Mouse (Mus musculus) R1 (cell line): ENCODE data around the gene Isoc2b.
"Not testable (repeated sequence)": the region's sequence is repeated elsewhere in the genome, so short reads cannot be mapped to it uniquely, and the experiment has no call there.

Source experiments
- DNase-seq: peaks from one replicate; pipeline ENCODE4 v3.0.0-alpha.2; 2018; ENCODE audit warnings: low read depth, low spot score

Gene Isoc2b

DNA sequence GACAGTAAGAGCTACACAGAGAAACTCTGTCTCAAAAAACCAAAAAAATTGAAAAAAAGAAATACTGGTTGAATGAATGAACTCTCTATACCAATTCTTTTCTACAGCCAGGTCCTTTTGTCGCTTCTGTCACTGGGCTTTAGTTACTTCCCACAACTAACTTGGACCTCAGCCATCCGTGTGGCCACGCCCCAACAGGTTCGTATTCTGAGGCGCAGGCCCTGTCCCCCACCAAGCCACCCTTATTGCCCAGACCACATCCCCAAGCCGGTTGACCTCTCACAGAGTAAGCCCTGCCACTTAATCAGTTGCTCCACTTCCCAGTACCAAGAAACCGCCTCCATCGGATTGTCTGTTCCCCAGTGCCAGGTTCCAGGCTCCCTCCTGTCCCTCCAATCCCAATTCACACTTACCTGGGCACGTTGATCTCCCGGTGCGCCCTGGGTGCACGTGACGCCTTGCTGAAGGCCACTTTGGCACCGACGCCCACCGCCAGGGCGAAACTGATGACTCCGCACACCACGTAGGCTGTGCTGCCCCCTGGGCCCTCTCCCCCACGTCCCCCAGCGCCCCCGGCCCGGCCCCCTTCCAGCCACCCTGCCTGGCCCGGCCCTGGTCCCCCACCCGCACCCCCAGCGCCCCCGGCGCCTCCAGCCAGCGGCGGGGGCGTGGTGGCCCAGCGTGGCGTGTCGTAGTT lies 34.3 kb downstream of the Isoc2b start:
- peak; percentile 67 for DNase-seq

DNA sequence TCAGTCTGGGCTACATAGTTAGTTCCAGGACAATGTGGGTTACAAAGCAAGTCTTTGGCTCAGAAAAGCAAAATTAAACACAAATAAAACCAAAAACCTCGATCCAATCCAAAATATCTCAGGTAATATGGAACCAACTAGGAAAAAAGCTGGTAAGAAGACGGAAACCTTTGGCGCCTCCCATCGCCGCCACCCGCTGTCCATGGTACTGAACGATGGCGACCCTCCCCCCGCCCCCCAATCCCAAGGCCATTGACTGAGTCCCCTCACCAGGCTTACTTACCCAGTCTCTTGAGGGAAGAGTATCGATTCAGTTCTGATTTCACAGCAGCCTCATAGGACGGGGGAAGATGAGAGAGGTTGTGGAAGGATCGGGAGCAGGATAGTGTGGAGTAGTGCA lies 39.6 kb downstream of the Isoc2b start:
- DNase-seq: no peak

DNA sequence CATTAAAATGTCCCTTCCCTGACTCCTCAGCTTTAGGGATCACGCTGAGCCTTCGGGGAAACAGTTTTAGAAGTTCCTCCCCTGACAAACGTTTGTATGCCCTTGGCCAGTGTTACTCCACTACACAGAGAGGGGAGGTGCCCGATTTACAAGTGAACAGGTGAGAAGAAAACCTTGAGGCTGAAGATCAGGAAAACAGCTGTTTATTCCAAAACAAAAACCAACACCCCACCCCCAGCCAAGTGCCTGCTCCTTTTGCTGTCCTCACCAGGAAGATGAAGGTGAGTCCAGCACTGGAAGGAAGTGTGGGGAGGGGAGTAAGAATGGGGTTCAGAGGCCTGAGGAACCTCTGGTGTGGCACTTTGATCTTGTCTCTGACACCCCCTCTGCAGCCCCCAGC lies 44.7 kb downstream of the Isoc2b start:
- DNase-seq: peak; percentile 96

DNA sequence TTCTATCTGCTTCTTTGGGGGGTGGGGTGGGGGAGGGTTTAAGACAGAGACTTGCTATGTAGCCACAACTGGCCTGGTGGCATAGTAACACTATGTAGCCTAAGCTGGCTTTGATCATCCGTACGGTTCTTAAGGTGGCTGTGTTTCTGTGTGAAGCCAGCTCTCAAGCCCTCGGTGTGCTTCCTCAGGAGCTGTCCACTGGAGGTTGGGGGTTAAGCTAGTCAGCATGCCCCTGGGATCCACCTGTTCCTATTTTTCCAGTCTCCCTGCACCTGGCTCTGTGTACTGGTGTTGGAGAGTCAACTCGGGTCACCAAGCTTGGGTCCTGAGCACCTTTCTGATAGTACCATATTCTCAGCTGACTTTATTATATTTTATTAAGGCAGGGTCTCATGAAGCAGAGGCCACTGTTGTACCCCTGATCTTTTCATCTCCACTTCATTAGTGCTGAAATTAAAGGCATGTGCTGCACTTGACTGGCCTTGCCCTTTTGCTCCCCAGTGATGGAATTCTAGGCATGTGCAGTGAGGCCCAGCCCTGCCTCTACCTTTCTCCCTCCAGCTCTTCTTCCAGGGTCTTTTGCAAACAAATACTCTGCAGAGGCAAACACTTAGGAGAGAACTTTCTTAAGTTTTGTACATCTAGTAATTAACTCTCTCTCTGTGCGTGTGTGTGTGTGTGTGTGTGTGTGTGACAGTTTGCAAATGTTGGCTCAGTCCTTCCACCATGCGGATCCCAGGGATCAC lies 47.7 kb downstream of the Isoc2b start:
- DNase-seq: peak; percentile 93

DNA sequence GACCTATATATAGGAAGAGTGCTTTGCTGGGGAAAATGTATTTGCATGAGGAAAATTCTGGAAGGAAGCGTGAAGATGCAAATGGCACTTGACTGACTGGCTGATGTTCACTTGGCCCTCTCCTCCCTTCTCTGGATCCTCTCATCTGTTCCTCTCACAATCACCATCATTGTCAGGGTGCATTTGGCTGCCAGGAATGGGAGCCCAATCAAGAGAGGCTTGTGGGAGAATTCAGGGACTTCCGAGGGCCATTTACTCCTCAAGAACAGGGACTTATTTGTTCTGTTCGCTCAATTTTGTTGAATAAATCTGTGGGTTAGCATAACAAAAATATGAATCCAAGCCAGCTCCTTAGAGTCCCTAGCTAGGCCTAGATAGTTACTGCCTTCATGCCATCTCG lies 48.4 kb downstream of the Isoc2b start:
- DNase-seq: no peak

DNA sequence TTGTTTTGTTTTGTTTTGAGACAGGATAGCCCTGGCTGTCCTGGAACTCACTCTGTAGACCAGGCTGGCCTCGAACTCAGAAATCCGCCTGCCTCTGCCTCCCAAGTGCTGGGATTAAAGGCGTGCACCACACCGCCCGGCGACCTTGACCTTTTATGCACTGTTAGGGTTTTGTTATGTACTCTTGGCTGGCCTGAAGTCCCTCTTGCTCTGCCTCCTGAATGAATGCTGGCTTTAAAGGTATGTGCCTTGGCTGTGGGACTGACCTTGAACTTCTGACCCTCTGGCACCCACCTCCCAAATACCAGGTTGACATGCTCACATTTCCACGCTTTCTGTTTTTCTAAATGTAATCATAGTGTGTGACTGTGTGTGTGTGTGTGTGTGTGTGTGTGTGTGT lies 49.1 kb downstream of the Isoc2b start:
- peak; percentile 100 for DNase-seq

DNA sequence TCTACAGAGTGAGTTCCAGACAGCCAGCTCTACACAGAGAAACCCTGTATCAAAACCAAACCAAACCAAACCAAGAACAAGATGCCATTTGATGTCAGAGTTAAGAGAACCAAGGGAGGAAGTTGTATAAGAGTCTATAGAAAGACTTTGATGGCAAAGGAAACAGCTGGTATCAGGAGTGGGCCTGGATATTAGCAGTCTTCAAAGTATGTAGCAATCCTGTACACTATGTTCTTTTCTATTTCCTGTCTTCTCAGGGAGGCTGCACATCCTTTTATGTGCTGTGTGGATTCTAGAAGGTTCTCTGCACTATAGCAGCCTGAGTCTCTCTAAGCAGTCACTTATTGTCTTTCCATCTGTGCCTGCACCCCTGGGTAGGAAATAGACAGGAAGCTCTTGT lies 53.5 kb downstream of the Isoc2b start:
- DNase-seq: no peak

DNA sequence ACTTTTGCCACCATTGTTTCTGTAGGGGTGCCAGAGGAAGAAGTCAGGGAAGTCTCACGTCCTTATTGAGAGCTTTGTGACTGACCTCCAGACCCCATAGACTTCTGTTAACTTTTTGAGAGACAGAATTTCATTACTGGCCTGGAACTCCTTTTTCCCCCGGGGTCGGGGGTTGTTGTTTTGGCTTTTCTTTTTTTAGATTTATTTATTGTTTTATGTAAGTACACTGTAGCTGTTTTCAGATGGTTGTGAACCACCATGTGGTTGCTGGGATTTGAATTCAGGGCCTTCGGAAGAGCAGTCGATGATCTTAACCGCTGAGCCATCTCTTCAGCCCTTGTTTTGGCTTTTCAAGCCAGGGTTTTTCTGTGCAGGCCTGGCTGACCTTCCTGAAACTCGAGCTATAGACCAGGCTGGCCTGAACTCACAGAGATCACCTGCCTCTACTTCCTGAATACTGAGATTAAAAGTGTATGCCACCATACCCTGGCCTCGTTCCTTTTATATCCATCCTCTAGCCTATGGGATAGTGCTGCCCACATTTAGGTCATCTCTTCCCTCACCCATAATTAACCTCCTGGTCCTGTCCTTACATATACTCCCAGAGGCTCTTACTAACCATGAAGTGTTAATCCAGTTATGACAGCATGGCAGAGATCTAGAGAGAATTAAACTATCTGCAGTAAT lies 56.8 kb downstream of the Isoc2b start:
- DNase-seq: no peak

DNA sequence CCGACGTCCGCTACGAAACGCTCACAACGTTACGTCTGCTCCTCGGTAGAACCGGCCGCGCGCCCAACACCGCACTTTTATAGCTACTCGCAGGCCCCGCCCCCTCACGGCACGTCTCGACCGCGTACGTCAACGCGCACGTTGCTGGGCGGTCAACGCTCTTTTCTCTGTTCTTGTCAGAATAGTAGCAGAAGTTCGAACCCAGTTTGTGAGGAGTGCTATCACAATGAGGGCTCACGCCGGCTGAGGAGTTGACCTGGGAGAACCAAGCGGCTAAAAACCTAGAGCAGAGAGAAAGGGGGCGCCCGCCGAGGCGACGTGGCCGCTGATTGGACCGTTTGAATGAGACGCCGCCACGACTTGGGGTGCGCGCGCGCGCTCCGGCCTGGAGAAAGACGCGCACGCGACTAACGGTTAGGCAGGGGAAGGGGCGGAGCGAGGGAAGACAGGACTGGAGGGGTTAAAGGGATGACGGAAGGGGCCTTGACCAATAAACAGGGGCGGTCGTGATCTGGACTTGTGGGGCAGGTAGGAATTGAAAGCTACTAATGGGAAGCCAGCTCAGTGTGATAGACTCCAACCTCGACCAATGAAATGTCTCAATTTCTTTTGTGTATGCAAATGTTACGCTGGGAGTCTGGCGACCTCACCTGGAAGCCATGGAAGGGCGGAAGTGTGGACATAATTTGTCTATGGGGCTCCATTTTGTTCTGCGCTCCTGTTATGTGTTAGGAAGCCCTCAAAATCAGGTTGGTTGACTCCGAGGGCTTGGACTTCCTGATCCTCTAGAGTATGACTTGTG lies 57.6 kb downstream of the Isoc2b start, which contains the start of gene Ube2s:
TSS of gene Ube2s (minus strand) at position 288 of the 802 bp plus-strand sequence.
- peak; percentile 100 for DNase-seq

DNA sequence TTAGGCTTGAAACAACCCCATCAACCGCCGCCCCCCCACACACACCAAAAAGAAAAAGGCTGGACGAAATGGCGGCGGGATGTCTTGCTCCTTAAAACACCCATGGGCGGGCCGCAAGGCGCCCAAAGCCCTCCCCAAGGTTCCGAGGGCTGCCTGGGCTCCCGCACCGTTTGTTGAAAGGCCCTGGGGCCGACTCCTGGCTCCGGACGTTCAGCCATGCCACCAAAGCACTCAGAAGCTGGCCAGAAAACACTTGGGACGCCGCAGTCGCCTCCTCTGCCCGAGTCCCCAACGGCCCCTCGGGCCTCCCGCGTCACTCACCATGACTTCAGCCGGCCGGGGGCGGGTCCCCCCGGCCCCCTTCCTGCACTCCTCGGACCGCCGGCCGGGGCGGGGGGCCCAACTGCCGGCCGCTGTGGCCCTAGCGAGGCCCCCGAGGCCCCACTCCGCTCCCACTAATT lies 58.2 kb downstream of the Isoc2b start:
- DNase-seq: no peak

DNA sequence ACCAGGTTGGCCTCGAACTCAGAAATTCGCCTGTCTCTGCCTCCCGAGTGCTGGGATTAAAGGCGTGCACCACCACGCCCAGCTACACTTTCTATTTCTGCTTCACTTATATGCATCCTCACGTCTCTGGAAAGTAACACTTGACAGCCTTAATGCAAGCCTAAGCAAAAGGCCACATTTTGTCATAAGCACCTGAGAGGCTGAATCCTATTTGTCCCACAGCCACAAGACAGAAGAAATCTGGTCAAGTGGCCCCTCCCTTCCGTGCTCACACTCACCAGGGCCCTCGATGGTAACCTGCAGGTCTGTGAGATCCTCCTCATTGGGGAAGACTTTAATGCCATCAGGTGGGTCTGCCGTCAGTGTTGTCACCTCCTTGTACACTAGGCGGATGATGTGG lies 58.9 kb downstream of the Isoc2b start:
- DNase-seq: not testable (repeated sequence)

DNA sequence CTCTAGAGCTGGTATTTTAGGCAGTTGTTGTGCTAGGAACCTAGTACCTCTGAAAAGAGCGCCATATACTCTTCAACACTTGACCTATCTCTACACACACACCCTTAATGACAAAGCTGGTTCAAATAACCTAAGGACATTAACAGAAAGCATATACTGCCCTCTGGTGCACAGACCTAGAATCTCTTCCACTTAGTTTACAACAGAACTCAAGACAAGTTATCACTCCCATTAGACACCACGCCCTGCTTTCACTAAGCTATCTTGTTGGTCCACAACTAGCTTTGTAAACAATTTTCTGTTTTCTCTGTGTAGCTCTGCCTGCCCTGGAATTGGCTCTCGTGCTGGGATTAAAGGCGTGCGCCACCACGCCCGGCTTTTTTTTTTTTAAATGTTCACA lies 63.3 kb downstream of the Isoc2b start:
- peak; percentile 80 for DNase-seq

DNA sequence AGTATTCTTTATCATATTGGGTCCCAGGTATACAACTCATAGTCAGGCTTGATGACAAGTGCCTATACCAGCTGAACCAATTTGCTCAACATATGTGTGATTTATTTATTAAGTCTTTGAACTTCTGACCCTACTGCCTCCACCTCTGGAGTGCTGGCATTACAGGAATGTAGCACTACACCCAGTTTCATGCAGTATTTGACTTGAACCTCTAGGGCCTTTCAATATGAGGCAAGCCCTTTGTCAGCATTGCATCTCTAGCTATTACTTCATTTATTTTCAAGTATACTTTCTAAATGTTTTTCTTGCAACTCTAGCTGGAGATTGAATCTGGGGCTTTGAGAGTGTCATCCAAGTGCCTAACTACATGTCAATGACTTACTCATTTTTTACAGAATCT lies 67.8 kb downstream of the Isoc2b start:
- DNase-seq: no peak

DNA sequence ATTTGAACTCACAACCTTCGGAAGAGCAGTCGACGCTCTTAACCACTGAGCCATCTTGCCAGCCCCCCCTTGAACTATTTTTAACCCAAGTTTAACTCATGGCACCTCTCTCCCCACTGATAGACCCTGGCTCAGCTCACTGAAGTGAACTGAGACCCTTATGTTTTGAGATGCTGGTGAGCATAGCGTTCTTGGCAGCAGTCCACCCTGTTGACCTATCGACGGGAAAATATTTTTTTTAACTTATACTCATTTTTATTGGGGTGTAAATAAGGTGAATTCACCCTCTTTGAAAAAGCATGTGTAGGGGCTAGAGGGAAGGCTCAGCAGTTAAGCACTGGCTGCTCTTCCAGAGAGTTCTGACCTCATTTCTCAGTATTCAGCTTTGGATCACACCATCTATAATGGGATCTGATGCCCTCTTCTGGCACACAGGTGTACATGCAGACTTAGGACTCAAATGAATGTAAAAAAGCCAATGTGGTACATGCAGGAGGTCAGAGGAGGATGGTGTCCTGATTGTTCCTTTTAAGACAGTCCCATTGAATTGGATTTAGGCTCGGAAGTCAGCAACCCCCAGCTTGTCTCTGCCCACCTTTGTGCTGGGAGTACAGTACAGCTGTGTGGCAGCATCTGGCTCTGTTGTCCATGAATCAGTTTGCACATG lies 74.2 kb downstream of the Isoc2b start:
- DNase-seq: peak; percentile 82
